Mouse (Mus musculus): ENCODE measurements around the gene Col9a2.

- TF ChIP-seq CTCF (conservative IDR thresholded peaks at IDR 0.05; ENCODE audit: low read length) (no peak), POU5F1 (IDR thresholded peaks at IDR 0.05; ENCODE audit: borderline replicate concordance, low read length) (no peak)
Observed at GRCm38 (mm10) chr4:121004679-121005078, 34.5 kb upstream of the Col9a2 start.

All from E14TG2a.4 (cell line).